Mouse (Mus musculus) layer of hippocampus, adult 18-20 months (tissue): ENCODE results near the gene Gm4553. TPM values are rescaled to one million over a fixed set of nuclear protein-coding genes. Genes with fewer than 3 reads are reported as not detected.
"Not testable (repeated sequence)": the region's sequence is repeated elsewhere in the genome, so short reads cannot be mapped to it uniquely, and the experiment has no call there.

Source experiments
- DNase-seq, 2 experiments: peaks; one replicate each; pipeline ENCODE4 v3.0.0; 2022; ENCODE audit warnings: low spot score in 2 of 2
- long read RNA-seq: library from polyadenylated mRNA; stranded (forward); transcript quantifications from one replicate; pipeline ENCODE4 v2.0.0, GENCODE M21; 2021
- total RNA-seq, 2 experiments: library from RNA; stranded (reverse); gene quantifications; 2 replicates each; pipeline ENCODE4 v1.2.3; 2021

Gene Gm4553
- not detected for total RNA-seq
- long read RNA-seq: 0 reads

DNA sequence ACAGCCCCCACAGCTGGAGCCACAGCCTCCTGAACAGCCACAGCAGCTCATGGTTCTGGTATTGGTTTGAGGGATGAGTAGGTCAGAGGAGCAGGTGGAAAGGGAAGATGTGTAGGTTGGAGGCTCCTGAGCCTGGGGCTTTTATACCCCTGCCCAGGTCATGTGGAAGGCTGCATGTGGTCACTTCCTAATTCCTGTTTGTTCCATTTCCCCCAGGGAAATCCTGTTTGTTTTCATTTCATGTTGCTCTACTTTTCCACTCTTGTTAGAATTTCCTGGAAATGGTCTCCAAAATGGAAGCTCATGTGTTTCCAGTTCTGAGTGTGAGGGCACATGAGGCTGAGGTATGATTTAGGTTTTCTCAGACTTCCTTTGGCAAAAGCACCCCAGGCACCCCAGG, at the start of gene Gm4553:
Gene Gm4553 (minus strand): TSS at position 101 of the 400 bp plus-strand sequence.
- not testable (repeated sequence) for DNase-seq

DNA sequence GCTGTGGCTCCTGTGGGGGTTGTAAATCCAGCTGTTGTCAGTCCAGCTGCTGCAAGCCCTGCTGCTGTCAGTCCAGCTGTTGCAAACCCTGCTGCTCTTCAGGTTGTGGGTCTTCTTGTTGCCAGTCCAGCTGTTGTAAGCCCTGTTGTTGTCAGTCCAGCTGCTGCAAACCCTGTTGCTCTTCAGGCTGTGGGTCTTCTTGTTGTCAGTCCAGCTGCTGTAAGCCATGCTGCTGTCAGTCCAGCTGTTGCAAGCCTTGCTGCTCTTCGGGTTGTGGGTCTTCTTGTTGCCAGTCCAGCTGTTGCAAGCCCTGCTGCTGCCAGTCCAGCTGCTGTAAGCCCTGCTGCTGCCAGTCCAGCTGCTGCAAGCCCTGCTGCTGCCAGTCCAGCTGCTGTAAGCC, 46.6 kb upstream of the Gm4553 start:
- not testable (repeated sequence) for DNase-seq

GRCm38 (mm10) chr7:142211559-142211958, 46.0 kb upstream of the Gm4553 start, which contains the start of gene Gm7579:
Gene Gm7579, plus strand, starts transcription at chr7:142211859.
- no peak for DNase-seq

DNA sequence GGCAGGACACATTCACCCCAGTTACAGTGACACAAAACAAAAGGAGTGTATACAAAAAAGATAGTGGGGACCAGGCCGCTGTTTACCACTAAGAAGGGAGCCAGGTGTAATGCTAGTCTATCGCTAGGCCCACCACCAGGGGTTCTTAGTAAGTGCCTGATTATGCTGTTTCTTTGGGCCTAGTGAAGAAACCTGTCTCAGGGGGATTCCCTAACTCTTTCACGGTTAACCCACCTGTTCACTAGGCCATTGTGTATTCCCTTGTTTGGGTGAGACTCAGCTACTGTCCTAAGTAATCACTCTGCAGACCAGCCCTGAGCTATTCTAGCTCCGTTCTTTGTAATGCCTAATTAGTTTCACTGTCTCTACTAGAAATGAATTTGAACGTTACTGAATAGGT, 41.4 kb upstream of the Gm4553 start:
- not testable (repeated sequence) for DNase-seq

DNA sequence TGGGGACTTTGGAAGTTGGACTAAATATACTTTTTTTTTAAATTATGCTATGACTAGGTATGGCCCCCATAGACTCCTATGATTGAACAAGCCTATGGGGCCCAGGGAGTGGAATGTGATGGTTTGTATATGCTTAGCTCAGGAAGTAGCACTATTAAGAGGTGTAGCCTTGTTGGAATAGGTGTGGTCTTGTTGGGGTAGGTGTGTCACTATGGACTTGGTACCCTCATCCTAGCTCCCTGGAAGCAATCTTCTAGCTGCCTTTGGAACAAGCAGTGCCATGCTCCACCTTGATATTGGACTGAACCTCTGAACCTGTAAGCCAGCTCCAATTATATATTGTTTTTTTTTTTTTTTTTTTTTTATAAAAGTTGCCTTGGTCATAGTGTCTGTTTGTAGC, 39.9 kb upstream of the Gm4553 start:
- DNase-seq: no peak

DNA sequence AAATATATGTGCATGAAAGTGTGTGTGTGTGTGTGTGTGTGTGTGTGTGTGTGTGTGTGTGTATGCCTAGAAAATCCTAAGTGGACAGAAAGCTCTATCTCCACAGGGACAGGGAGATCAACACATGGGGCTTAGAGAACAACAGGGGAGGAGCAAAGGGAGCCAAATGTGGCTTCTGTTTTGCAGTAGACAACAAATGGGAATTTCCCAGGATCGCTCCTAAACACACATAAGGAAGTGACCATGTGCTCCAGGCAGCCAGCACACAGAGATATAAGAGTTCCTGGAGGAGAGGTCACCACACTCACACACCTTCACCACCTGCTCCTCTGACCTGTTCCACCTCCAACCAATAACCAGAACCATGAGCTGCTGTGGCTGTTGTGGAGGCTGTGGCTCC, 35.5 kb upstream of the Gm4553 start, which contains the start of gene Krtap5-3:
Gene Krtap5-3 (plus strand): TSS at position 301 of the 400 bp plus-strand sequence.
- DNase-seq: no peak

DNA sequence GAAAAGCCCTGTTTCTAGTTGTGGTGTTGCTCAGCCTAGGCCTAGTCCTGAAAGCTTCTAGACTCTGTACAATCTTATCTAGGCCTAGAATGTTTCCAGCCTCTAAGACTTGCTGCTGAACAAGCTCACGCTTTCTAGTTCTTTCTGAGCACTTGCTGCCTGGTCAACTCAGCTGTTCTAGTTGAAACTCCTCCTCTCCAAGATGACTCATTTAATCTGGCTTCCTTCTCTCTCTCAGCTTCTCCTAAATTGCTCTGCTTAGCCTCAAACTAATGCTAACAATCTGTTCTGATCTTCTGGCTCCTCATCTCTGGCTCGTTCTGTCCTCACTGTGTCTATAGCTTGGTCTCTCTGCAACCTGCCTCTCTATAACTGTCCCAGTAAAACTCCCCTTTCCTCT, 33.2 kb upstream of the Gm4553 start:
- peak in 1 of 2 experiments; percentile 7 for DNase-seq

DNA sequence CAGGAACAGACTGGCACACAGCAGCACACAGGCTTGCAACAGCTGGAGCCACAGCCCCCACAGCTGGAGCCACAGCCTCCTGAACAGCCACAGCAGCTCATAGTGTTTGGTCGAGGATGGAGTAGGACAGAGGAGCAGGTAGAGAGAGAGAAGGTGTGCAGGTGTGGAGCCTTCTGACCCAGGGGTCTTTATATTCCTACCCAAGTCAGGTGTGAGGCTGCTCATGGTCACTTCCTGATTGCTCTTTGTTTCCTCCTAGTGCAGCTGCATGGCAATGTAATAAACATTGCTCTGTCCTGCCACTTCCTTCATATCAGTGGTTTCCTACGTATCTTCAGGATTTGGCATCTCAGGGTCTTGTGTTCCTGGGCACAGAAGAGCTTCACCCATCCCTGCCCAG, 24.8 kb upstream of the Gm4553 start, which contains the start of gene Gm10153:
Gene Gm10153 (minus strand): TSS at position 101 of the 400 bp plus-strand sequence.
- no peak for DNase-seq

DNA sequence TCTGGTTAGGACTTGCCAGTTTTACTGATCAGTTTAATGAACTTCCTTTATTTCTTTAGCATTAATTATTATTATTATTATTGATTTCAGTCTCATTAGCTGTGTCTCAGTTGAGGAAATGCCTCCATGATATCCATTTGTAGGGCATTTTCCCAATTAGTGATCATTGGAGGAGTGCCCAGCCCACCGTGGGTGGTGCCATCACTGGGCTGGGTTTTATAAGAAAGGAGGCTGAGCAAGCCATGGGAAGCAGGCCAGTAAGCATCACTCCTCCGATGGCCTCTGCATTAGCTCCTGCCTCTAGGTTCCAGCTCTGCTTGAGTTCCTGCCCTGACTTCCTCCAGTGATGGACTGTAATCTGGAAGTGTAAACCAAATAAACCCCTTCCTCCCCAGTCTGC, 22.6 kb upstream of the Gm4553 start:
- peak in 1 of 2 experiments; percentile 1 for DNase-seq

- no peak for DNase-seq
These were observed 15.5 kb upstream of the Gm4553 start for GRCm38 (mm10) chr7:142181021-142181420.

- peak in 1 of 2 experiments; percentile 33 for DNase-seq
These were observed 13.1 kb upstream of the Gm4553 start for GRCm38 (mm10) chr7:142178685-142179084.

DNA sequence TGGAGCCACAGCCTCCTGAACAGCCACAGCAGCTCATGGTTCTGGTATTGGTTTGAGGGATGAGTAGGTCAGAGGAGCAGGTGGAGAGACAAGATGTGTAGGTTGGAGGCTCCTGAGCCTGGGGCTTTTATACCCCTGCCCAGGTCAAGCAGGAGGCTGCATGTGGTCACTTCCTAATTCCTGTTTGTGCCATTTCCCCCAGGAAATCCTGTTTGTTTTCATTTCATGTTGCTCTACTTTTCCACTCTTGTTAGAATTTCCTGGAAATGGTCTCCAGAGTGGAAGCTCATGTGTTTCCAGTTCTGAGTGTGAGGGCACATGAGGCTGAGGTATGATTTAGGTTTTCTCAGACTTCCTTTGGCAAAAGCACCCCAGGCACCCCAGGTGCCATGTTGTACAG, 10.4 kb upstream of the Gm4553 start, which contains the start of gene Krtap5-2:
Gene Krtap5-2 (minus strand): TSS at position 101 of the 400 bp plus-strand sequence.
- not testable (repeated sequence) for DNase-seq

DNA sequence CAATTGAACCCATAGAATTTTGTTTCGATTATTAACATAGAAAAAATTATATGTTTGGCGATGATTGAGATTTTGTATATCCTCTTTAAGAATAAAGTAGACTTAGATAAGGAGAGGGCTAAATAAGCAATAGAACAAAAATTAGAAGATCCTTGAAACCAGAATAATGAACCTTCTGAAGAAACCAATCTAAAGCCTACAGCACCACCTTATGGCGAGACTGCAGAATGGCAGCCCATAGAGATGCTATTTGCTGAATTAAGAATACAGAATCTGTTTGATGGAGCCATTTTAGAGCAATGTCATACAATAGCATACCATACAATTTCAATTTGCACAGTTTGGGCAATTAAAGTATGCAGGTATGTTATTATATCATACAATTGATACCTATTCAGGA, 4.3 kb upstream of the Gm4553 start:
- peak in 1 of 2 experiments; percentile 16 for DNase-seq

- no peak for DNase-seq
These were observed 6.2 kb downstream of the Gm4553 start for GRCm38 (mm10) chr7:142159366-142159765.

GRCm38 (mm10) chr7:142157013-142157412, 8.5 kb downstream of the Gm4553 start, which contains the start of gene Gm29735:
Gene Gm29735, minus strand, starts transcription at chr7:142157113.
- not testable (repeated sequence) for DNase-seq

DNA sequence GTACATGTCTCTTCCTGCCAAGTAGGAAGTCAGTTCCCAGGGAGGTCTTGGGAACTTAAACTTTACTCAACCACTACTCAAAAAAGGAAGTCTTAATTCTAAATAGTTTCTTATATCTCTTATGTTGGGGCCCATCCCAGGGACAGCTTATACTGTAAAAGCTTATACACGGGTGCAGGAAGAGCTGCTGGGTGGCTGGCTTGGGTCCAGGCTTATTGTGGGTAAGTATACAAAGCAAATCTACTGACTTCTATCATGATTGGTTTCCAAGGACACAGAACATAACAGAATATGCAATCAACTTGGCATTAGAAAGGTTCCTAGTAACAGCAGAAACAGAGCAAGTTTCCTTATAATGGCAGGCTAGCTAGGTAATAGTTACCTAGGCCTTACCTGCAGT, 10.2 kb downstream of the Gm4553 start:
- no peak for DNase-seq

GRCm38 (mm10) chr7:142152191-142152590, 13.3 kb downstream of the Gm4553 start:
- no peak for DNase-seq

- DNase-seq: no peak
These were observed 16.9 kb downstream of the Gm4553 start for GRCm38 (mm10) chr7:142148633-142149032.

- peak in 1 of 2 experiments; percentile 59 for DNase-seq
These were observed 19.5 kb downstream of the Gm4553 start for GRCm38 (mm10) chr7:142146033-142146432.

GRCm38 (mm10) chr7:142145413-142145940, 20.1 kb downstream of the Gm4553 start:
- peak in 1 of 2 experiments; percentile 2 for DNase-seq

DNA sequence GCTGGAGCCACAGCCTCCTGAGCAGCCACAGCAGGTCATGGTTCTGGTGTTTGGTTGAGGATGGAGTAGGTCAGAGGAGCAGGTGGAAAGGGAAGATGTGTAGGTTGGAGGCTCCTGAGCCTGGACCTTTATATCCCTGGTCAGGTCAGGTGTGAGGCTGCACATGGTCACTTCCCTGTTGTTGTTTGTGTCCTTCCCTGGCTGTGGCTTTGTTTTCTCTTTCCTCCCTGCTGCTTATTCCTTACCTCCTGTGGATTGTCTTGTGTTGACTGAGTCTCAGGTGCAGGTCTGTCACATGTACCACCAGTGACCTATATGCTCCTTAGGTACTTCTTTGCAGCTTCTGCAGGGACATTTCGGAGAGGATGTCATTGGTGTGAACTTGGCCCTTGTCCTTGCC, 21.0 kb downstream of the Gm4553 start, which contains the start of gene Gm45337:
Gene Gm45337 (minus strand): TSS at position 101 of the 400 bp plus-strand sequence.
- DNase-seq: no peak

GRCm38 (mm10) chr7:142143506-142144010, 22.0 kb downstream of the Gm4553 start:
- not testable (repeated sequence) for DNase-seq

DNA sequence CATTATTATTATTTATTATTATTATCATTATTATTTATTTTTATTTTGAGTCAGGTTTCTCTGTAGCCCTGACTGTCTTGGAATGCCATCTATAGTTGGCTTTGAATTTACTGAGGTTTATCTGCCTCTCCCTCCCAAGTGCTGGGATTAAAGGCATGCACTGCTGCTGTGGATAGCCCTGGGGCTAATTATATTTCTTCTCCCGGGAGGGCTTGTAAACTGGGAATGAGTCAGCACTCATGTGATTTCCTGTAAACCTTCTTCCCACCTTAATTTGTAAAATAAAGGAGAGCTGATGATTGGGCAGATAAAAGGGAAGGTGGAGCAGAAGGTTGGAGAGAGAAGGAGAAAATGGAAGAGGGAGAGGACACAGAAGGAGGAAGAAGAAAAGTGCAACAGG, 24.8 kb downstream of the Gm4553 start:
- DNase-seq: no peak
